Mouse (Mus musculus) midbrain, embryonic 13.5 days (tissue): ENCODE measurements at regions not wholly inside any gene's neighbourhood (a gene's known extent, or its start where the extent isn't known, plus 50 kb on each side); places are given as distances from the start of the nearest gene placed in this dataset.

Experiments
- ATAC-seq: fragments of 200-750 bp; cut with Nextera tagmentation; 2 replicates; pipeline ENCODE4 v1.8.0; 2017; ENCODE audit warnings: mild to moderate bottlenecking, moderate TSS enrichment, moderate library complexity
- H3K27ac ChIP-seq: fragments of 300-500 bp; sonication (generic); 2 replicates; pipeline ENCODE4 v1.5.1; 2015; ENCODE audit warnings: inconsistent platforms, mild to moderate bottlenecking, moderate library complexity
- H3K27me3 ChIP-seq: fragments of 300-500 bp; sonication (generic); 2 replicates; pipeline ENCODE4 v1.6.1; 2015; ENCODE audit warnings: mild to moderate bottlenecking, inconsistent platforms
- H3K36me3 ChIP-seq: fragments of 300-500 bp; sonication (generic); 2 replicates; pipeline ENCODE4 v1.6.1; 2015; ENCODE audit warnings: mild to moderate bottlenecking, inconsistent platforms
- H3K4me1 ChIP-seq: fragments of 300-500 bp; sonication (generic); replicated peaks from 2 replicates; pipeline ENCODE4 v1.6.1; 2015; ENCODE audit warnings: inconsistent platforms
- H3K4me2 ChIP-seq: fragments of 300-500 bp; sonication (generic); replicated peaks from 2 replicates; pipeline ENCODE4 v1.6.1; 2015; ENCODE audit warnings: moderate library complexity, mild to moderate bottlenecking, inconsistent platforms
- H3K4me3 ChIP-seq: fragments of 300-500 bp; sonication (generic); replicated peaks from 2 replicates; pipeline ENCODE4 v1.5.1; 2015; ENCODE audit warnings: mild to moderate bottlenecking, inconsistent platforms
- H3K9ac ChIP-seq: fragments of 300-500 bp; sonication (generic); replicated peaks from 2 replicates; pipeline ENCODE4 v1.6.1; 2015; ENCODE audit warnings: mild to moderate bottlenecking, inconsistent platforms
- H3K9me3 ChIP-seq: fragments of 300-500 bp; sonication (generic); 2 replicates; pipeline ENCODE4 v1.6.1; 2016; ENCODE audit warnings: mild to moderate bottlenecking, inconsistent platforms
- WGBS: fragments of 180-500 bp; shearing (Covaris S2); methylation state at CpG from one replicate; pipeline ENCODE4 v1.1.7; 2015; 5-methylcytosine and 5-hydroxymethylcytosine counted together

DNA sequence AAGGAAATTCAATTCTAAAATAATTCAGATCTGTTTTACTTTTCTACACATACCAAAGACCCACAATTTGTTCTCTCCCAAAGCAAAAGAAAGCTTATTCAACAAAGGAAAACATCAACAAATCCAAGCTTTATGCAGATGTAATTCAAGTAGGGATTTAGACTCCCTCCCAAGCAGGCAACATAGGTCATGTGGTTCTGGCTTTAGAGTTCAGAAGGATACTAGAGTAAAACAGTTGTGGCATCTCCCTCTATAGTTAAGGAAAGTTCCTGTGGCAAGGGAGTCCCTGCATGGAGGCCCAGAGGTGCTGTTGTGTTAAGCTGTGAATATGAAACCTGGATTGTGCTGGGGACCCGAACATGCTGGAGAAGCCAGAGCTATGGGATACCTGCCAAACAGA lies 271.3 kb upstream of the Mad2l1 start:
- Histone ChIP-seq H3K36me3 (no peaks in the 10 kb centered on the region), H3K9me3 (no peaks in the 10 kb centered on the region; the same call in 1 of the 2 replicates), H3K27ac (no peak overlapping the region), H3K27me3 (no peaks in the 10 kb centered on the region), H3K4me3 (no peak overlapping the region), H3K9ac (no peak overlapping the region), H3K4me2 (no peak overlapping the region), H3K4me1 (no peaks in the 10 kb centered on the region)
- 87% methylated on average over 1 of the region's 1 CpGs for WGBS
- no peak for ATAC-seq

DNA sequence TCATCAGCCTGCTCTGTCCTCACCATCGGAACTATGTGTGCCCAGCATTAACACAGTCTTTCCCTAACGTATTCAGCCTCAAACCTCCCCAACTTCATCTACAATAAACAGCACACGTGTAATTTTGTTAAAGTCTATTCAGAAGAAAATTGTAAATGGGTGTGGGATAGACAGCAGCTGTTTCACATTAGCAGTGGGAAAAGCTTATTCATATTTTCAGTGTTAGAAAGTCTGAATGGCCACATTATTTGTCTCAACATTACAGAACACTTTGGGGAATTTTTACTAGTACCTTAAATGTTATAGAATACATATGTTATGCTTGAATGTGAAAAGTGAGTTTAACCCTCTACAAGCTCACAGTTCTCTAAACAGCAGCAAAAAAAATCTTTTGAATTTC lies 266.8 kb upstream of the Mad2l1 start:
- Histone ChIP-seq H3K27ac (no peak overlapping the region), H3K9ac (no peak overlapping the region), H3K4me2 (no peak overlapping the region), H3K4me3 (no peak overlapping the region), H3K4me1 (no peaks in the 10 kb centered on the region), H3K36me3 (no peaks in the 10 kb centered on the region), H3K9me3 (no peaks in the 10 kb centered on the region), H3K27me3 (no peaks in the 10 kb centered on the region)
- no peak for ATAC-seq
- 74% methylated on average over 3 of the region's 3 CpGs for WGBS

DNA sequence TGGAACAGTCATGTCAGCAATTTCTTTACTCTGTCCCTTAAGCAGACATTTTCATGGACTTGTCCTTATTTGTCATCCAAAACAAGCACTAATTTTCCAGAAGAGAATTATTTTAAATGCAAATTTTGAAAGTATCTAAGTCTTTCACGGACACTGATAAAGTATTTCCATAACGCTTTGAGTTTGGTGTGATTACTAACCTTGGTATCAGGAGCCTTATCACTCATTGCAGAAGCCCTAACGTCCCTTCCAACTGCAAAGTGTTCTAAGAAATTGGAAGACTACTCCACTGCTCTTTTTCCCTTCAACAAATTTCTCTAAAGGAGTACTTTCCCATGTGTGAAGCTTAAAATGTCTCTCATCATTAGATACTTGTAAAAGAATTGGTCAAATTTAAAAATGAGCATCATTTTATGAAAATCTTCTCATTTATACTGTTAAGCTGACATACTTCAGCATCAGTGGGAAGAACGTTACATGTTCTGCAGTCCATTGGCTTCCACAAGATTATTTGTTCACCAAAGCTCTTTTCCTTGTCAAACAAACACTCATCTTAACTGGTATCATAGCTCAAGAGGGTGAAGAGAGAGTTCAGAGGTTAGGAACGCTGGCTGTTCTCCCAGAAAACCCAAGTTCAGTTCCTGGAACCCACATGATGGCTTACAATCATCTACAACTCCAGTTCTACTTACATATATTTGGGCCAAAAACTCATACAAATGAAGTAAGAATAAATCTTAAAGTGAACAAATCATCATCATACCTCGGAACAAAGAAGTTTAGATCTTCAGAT lies 263.6 kb upstream of the Mad2l1 start:
- Histone ChIP-seq H3K4me3 (no peak overlapping the region), H3K27me3 (no peaks in the 10 kb centered on the region), H3K9me3 (no peaks in the 10 kb centered on the region), H3K9ac (no peak overlapping the region), H3K36me3 (no peaks in the 10 kb centered on the region), H3K4me1 (no peaks in the 10 kb centered on the region), H3K4me2 (no peak overlapping the region), H3K27ac (no peak overlapping the region)
- ATAC-seq: no peak
- WGBS: 92% methylated on average over 6 of the region's 6 CpGs

DNA sequence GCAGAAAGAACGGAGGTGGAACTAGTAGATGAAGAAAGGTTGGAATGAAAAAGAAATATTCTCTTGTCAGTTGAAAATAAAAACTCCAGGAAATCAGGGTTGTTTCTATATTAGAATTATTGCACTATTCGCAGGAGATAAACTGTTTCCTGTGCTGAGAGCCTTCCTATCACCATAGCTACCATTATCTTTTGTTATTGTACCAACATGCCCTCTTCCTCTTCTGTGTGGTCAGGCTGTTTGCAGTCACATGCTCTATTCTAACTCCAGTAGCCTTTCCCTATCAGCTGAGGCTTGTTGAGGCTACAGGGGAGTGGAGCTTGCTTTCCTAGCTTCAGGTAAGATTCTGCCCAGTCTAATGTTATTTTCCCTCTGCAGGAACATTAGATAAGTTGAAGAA lies 263.0 kb upstream of the Mad2l1 start:
- WGBS: 94% methylated on average over 2 of the region's 2 CpGs
- Histone ChIP-seq H3K9ac (no peak overlapping the region), H3K4me3 (no peak overlapping the region), H3K9me3 (no peaks in the 10 kb centered on the region), H3K36me3 (no peaks in the 10 kb centered on the region), H3K27ac (no peak overlapping the region), H3K4me2 (no peak overlapping the region), H3K27me3 (no peaks in the 10 kb centered on the region), H3K4me1 (no peaks in the 10 kb centered on the region)
- no peak for ATAC-seq

DNA sequence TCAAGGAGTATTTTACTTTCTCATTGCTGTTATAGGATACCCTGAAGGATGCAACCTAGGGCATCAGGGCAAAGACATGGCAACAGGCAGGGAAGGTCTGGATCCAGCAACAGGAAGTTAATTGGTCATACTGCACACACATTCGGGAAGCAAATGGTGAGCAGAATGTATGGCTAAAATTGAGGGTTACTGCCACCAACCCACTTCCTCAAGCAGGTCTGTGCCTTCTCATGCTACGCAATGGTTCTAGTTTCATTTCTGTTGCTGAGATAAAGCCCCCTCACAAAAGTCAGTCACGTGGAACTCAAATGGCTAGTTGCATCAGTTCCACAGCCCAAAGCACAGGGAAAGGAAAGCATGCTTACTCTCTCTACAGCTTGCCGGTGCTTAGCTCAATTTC lies 260.5 kb upstream of the Mad2l1 start:
- no peak for ATAC-seq
- no peaks in the 10 kb centered on the region for H3K9me3 ChIP-seq
- H3K27ac ChIP-seq: no peak overlapping the region
- WGBS: 92% methylated on average over 4 of the region's 4 CpGs
- no peak overlapping the region for H3K4me3 ChIP-seq
- H3K27me3 ChIP-seq: no peaks in the 10 kb centered on the region
- H3K36me3 ChIP-seq: no peaks in the 10 kb centered on the region
- no peak overlapping the region for H3K4me2 ChIP-seq
- H3K9ac ChIP-seq: no peak overlapping the region
- no peaks in the 10 kb centered on the region for H3K4me1 ChIP-seq

DNA sequence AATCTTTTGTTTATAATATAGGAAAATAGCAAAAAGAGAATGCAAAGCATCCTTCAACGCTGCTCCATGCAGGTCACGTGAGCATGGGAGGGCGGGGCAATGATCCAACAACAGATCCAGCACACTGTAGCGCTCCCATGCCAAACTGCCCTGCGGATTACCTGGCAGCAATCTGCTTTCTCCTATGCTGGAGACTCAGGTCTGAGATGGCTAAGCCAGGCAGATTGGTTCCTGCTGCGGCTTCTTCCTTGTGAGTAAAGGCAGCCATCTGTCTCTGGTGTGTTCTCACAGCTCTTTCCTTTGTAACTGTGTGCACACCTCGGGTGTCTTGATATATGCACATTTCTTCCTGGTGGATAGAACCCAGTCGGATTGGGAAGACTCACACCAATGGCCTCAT lies 254.5 kb upstream of the Mad2l1 start:
- 86% methylated on average over 8 of the region's 8 CpGs for WGBS
- no peak overlapping the region for H3K27ac ChIP-seq
- H3K27me3 ChIP-seq: no peaks in the 10 kb centered on the region
- no peaks in the 10 kb centered on the region for H3K4me1 ChIP-seq
- ATAC-seq: no peak
- H3K9me3 ChIP-seq: no peaks in the 10 kb centered on the region
- no peak overlapping the region for H3K9ac ChIP-seq
- no peak overlapping the region for H3K4me2 ChIP-seq
- no peak overlapping the region for H3K4me3 ChIP-seq
- no peaks in the 10 kb centered on the region for H3K36me3 ChIP-seq

DNA sequence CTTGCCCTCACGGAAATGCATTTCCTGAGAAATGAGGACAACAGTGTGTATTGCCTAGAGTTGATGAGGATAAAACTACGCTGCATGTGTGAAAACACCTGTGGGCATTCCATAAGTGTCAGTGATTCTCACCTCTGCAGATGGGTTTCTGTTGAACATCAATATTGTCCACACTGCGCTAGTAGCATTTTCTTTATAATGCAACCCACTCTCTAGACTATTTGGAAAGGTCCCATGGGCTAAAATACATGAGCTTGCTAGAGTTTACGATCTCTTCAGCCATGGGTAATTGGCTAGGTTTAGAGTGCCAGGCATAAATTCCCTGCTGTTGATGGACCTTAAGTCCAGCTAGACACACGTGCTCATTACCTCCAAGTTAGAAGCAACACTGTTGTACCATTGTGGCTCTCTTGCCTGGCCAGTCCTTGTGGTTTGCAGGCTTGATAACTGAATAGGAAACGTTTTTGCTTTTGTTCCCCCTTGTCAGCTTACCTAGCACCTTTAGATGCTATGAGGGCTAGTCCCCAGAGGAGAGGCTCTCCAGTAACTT lies 252.5 kb upstream of the Mad2l1 start:
- ATAC-seq: no peak

DNA sequence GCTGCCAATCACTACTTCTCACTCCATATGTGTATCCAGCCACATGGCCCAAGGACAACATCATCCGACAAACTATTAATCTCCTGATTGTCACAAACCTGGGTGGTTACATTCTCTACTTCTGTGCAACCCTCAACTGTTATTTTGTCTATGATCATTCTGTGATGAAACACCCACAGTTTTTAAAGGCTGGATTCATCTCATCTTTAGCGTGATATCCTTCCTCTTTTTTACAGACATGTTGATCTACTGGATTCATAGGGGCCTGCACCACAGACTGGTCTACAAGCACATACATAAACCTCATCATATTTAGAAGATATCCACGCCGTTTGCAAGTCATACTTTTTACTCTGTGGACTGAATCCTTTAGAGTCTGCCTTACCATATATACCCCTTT lies 251.7 kb upstream of the Mad2l1 start:
- WGBS: 92% methylated on average over 4 of the region's 4 CpGs
- H3K9me3 ChIP-seq: no peaks in the 10 kb centered on the region
- H3K4me3 ChIP-seq: no peak overlapping the region
- no peak overlapping the region for H3K4me2 ChIP-seq
- H3K27me3 ChIP-seq: no peaks in the 10 kb centered on the region
- H3K4me1 ChIP-seq: no peaks in the 10 kb centered on the region
- no peak overlapping the region for H3K27ac ChIP-seq
- no peaks in the 10 kb centered on the region for H3K36me3 ChIP-seq
- H3K9ac ChIP-seq: no peak overlapping the region
- ATAC-seq: no peak

More for the DNA sequence above, 252.5 kb upstream of the Mad2l1 start:
- no peak overlapping the region for H3K27ac ChIP-seq
- H3K4me3 ChIP-seq: no peak overlapping the region
- H3K27me3 ChIP-seq: no peaks in the 10 kb centered on the region
- no peaks in the 10 kb centered on the region for H3K4me1 ChIP-seq
- H3K4me2 ChIP-seq: no peak overlapping the region
- no peaks in the 10 kb centered on the region for H3K9me3 ChIP-seq
- no peak overlapping the region for H3K9ac ChIP-seq
- H3K36me3 ChIP-seq: no peaks in the 10 kb centered on the region
- 87% methylated on average over 6 of the region's 6 CpGs for WGBS

DNA sequence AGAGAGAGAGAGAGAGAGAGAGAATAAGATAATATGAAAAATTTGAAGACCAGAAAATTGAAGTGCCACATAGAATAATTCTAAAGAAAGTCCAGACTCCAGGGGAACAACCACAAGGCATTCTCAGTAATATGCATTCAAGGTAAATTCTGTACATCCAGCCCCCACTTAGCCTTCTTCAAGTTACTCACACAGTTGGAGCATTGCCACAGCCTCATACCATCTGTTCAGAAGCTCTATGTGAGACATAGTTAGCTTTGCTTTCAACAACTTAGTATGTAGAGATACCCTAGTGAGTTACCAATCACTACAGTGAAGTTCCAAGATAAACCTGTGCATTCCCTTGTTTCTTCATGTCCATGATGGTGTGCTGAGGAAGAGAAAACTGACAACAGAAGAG lies 247.6 kb upstream of the Mad2l1 start:
- no peaks in the 10 kb centered on the region for H3K36me3 ChIP-seq
- no peak for ATAC-seq

DNA sequence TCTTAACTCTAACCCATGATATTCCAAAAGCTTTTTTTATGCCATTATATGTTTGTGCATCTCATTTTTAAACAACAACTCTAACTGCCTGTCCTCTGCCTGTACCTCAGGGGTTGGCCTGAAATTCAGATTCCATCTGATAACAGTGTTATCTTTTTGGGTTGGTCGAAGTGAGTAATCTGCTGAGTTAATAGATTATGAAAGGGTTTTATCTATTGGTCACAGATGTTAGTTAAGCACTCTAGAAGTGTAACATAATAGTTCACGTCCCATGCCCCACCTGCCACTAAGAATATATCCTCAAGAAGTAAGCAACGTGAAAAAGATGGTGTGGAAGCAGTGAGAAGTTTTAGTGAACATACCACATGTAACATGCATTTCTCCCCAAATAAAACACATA lies 246.0 kb upstream of the Mad2l1 start:
- no peaks in the 10 kb centered on the region for H3K4me1 ChIP-seq
- no peaks in the 10 kb centered on the region for H3K9me3 ChIP-seq
- H3K36me3 ChIP-seq: no peaks in the 10 kb centered on the region
- no peak for ATAC-seq
- no peak overlapping the region for H3K4me2 ChIP-seq
- H3K4me3 ChIP-seq: no peak overlapping the region
- H3K27me3 ChIP-seq: no peaks in the 10 kb centered on the region
- H3K27ac ChIP-seq: no peak overlapping the region
- no peak overlapping the region for H3K9ac ChIP-seq
- WGBS: 84% methylated on average over 3 of the region's 3 CpGs

More for the DNA sequence above, 247.6 kb upstream of the Mad2l1 start:
- no peaks in the 10 kb centered on the region for H3K27me3 ChIP-seq
- H3K4me2 ChIP-seq: no peak overlapping the region
- no peak overlapping the region for H3K4me3 ChIP-seq
- no peak overlapping the region for H3K27ac ChIP-seq
- H3K9ac ChIP-seq: no peak overlapping the region
- no peaks in the 10 kb centered on the region for H3K9me3 ChIP-seq
- H3K4me1 ChIP-seq: no peaks in the 10 kb centered on the region

DNA sequence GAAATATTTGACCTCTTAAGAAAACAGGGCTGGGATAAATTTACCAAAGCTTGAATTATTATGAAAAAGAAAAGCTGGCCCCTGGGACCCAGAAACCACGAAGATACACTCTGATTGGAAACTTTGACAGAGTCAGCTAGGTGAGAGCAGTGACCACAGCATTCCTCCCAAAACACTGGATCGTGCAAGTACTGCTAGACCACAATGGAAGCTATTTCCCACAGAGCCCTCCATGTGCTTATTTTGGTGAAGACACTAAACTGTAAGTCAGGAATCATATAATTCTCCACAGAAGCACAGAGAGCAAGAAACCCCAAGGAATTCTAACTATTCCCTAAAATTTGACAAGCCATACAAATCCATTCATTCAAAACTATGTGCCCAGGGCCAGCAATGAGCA lies 243.6 kb upstream of the Mad2l1 start:
- ATAC-seq: no peak
- no peak overlapping the region for H3K27ac ChIP-seq
- 88% methylated on average over 2 of the region's 2 CpGs for WGBS
- no peak overlapping the region for H3K4me2 ChIP-seq
- no peaks in the 10 kb centered on the region for H3K4me1 ChIP-seq
- no peak overlapping the region for H3K9ac ChIP-seq
- H3K9me3 ChIP-seq: no peaks in the 10 kb centered on the region
- H3K27me3 ChIP-seq: no peaks in the 10 kb centered on the region
- no peaks in the 10 kb centered on the region for H3K36me3 ChIP-seq
- no peak overlapping the region for H3K4me3 ChIP-seq

DNA sequence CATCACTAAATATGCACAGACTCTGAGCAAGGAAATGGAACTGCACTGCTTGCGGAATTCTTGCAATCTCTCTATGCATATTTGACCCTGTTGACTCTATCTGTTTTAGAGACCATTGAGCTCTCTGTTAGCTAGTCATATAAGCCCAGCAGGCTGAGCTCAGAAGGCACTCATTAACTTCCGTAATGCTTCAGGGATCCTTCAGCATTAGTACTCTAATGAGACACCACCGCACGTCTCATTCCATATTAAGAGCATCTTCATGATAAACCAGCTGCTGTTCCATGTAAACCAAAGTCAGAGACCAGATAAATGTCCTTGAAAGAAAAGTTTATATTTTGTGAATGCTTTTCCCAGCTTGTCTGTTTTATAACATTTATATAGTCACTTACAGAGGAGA lies 237.1 kb upstream of the Mad2l1 start:
- no peak overlapping the region for H3K4me2 ChIP-seq
- WGBS: 78% methylated on average over 4 of the region's 4 CpGs
- H3K27ac ChIP-seq: no peak overlapping the region
- H3K4me1 ChIP-seq: no peaks in the 10 kb centered on the region
- H3K4me3 ChIP-seq: no peak overlapping the region
- H3K9me3 ChIP-seq: no peaks in the 10 kb centered on the region
- no peak overlapping the region for H3K9ac ChIP-seq
- H3K27me3 ChIP-seq: no peaks in the 10 kb centered on the region
- no peaks in the 10 kb centered on the region for H3K36me3 ChIP-seq
- no peak for ATAC-seq

DNA sequence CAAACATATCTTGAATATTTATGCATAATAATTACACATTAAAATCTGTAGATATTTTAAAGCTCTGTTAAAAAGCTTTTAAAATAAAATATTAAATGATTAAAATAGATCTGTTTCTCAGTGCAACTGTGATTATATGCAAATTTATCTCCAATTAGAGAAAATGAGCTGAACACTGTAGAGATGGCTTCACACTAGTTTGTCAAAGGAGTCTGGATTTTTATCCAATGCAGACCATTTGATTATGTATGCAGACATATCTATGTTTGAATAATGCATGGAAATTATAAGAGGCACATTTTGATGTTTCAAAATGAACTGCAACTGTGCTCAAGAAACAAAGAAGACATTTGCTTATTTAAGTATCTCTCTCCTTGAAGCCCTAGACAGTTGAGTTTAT lies 235.0 kb upstream of the Mad2l1 start:
- Histone ChIP-seq H3K4me1 (no peaks in the 10 kb centered on the region), H3K27ac (no peak overlapping the region), H3K36me3 (no peaks in the 10 kb centered on the region), H3K9me3 (no peaks in the 10 kb centered on the region), H3K9ac (no peak overlapping the region), H3K27me3 (no peaks in the 10 kb centered on the region), H3K4me2 (no peak overlapping the region), H3K4me3 (no peak overlapping the region)
- ATAC-seq: no peak
